Mouse (Mus musculus): ENCODE data around the gene Sppl3.
"Not testable (repeated sequence)": the region's sequence is repeated elsewhere in the genome, so short reads cannot be mapped to it uniquely, and the experiment has no call there.

Sppl3 gene

GRCm38 (mm10) chr5:115073306-115073705 lies 62.4 kb downstream of the Sppl3 start:
- not testable (repeated sequence) for DNase-seq (ENCODE audit: low read depth, low spot score)

GRCm38 (mm10) chr5:115074749-115075148 lies 63.8 kb downstream of the Sppl3 start:
- DNase-seq (ENCODE audit: low read depth, low spot score): no peak

- peak; percentile 73 for DNase-seq (ENCODE audit: low read depth, low spot score)
Measured at GRCm38 (mm10) chr5:115076144-115076901, 65.4 kb downstream of the Sppl3 start.

GRCm38 (mm10) chr5:115081636-115082035 lies 70.7 kb downstream of the Sppl3 start:
- DNase-seq (ENCODE audit: low read depth, low spot score): no peak

- DNase-seq (ENCODE audit: low read depth, low spot score): no peak
Measured at GRCm38 (mm10) chr5:115083492-115083891, 72.6 kb downstream of the Sppl3 start.

- DNase-seq (ENCODE audit: low read depth, low spot score): no peak
Measured at GRCm38 (mm10) chr5:115085675-115086074, 74.7 kb downstream of the Sppl3 start.

GRCm38 (mm10) chr5:115089592-115090268 lies 78.8 kb downstream of the Sppl3 start:
- no peak for DNase-seq (ENCODE audit: low read depth, low spot score)

- no peak for DNase-seq (ENCODE audit: low read depth, low spot score)
Measured at GRCm38 (mm10) chr5:115091015-115091414, 80.1 kb downstream of the Sppl3 start.

GRCm38 (mm10) chr5:115091776-115092175 lies 80.8 kb downstream of the Sppl3 start:
- DNase-seq (ENCODE audit: low read depth, low spot score): no peak

GRCm38 (mm10) chr5:115098195-115098594 lies 87.3 kb downstream of the Sppl3 start, which contains the start of gene Gm10401:
Gene Gm10401, minus strand, starts transcription at chr5:115098295.
- DNase-seq (ENCODE audit: low read depth, low spot score): no peak

GRCm38 (mm10) chr5:115099530-115099929 lies 88.6 kb downstream of the Sppl3 start:
- no peak for DNase-seq (ENCODE audit: low read depth, low spot score)

GRCm38 (mm10) chr5:115099991-115100390 lies 89.1 kb downstream of the Sppl3 start:
- no peak for DNase-seq (ENCODE audit: low read depth, low spot score)

- no peak for DNase-seq (ENCODE audit: low read depth, low spot score)
Measured at GRCm38 (mm10) chr5:115100473-115100872, 89.5 kb downstream of the Sppl3 start.

GRCm38 (mm10) chr5:115102231-115102630 lies 91.3 kb downstream of the Sppl3 start:
- DNase-seq (ENCODE audit: low read depth, low spot score): no peak

GRCm38 (mm10) chr5:115103253-115103652 lies 92.3 kb downstream of the Sppl3 start:
- DNase-seq (ENCODE audit: low read depth, low spot score): not testable (repeated sequence)

GRCm38 (mm10) chr5:115111156-115111555 lies 100.2 kb downstream of the Sppl3 start:
- DNase-seq (ENCODE audit: low read depth, low spot score): no peak

- no peak for DNase-seq (ENCODE audit: low read depth, low spot score)
Measured at GRCm38 (mm10) chr5:115113244-115113643, 102.3 kb downstream of the Sppl3 start.

- no peak for DNase-seq (ENCODE audit: low read depth, low spot score)
Measured at GRCm38 (mm10) chr5:115114501-115114900, 103.6 kb downstream of the Sppl3 start.

- DNase-seq (ENCODE audit: low read depth, low spot score): no peak
Measured at GRCm38 (mm10) chr5:115116426-115116825, 105.5 kb downstream of the Sppl3 start.

GRCm38 (mm10) chr5:115117467-115117866 lies 106.5 kb downstream of the Sppl3 start:
- DNase-seq (ENCODE audit: low read depth, low spot score): no peak

- peak; percentile 40 for DNase-seq (ENCODE audit: low read depth, low spot score)
Measured at GRCm38 (mm10) chr5:115118961-115119570, 108.1 kb downstream of the Sppl3 start, which contains the start of gene Acads. Gene Acads, minus strand, starts transcription at chr5:115119346.

- peak; percentile 94 for DNase-seq (ENCODE audit: low read depth, low spot score)
Measured at GRCm38 (mm10) chr5:115120978-115121377, 110.0 kb downstream of the Sppl3 start.

Data from brain, adult 2 months (tissue).